Mouse (Mus musculus) erythroblast, embryonic 14.5 days (primary cell): ENCODE measurements around the gene Erp27. TPM values are rescaled to one million over a fixed set of nuclear protein-coding genes. Genes with fewer than 3 reads are reported as not detected.

Experiments used
- H3K27me3 ChIP-seq: 2 replicates; pipeline ENCODE4 v1.6.1; 2012; ENCODE audit warnings: inconsistent platforms; ENCODE audit not compliant: control insufficient read depth
- H3K36me3 ChIP-seq: 2 replicates; pipeline ENCODE4 v1.6.1; 2012; ENCODE audit warnings: mild to moderate bottlenecking, inconsistent platforms; ENCODE audit not compliant: control insufficient read depth
- H3K4me1 ChIP-seq: 2 replicates; pipeline ENCODE4 v1.6.1; 2012; ENCODE audit warnings: inconsistent platforms; ENCODE audit not compliant: control insufficient read depth
- H3K4me3 ChIP-seq: replicated peaks from 2 replicates; pipeline ENCODE3; 2012; ENCODE audit warnings: moderate library complexity, mild to moderate bottlenecking, inconsistent platforms
- H3K9me3 ChIP-seq: 2 replicates; pipeline ENCODE4 v1.6.1; 2012; ENCODE audit warnings: low read length, inconsistent platforms, mixed read lengths; ENCODE audit not compliant: control insufficient read depth
- GATA1 ChIP-seq: IDR thresholded peaks from 2 replicates; pipeline ENCODE4 v1.6.1; 2012; ENCODE audit warnings: low read length, inconsistent platforms, mixed read lengths
- TAL1 ChIP-seq: IDR thresholded peaks from 3 replicates; pipeline ENCODE4 v1.6.1; 2012; ENCODE audit warnings: low read length, inconsistent platforms, mixed read lengths
- polyA plus RNA-seq: library from polyadenylated mRNA; stranded (reverse); fragments of >175 nt; gene quantifications from 2 replicates; pipeline ENCODE4 v1.2.3, GENCODE M21; 2012

Gene Erp27
- polyA plus RNA-seq, 1 experiment, result not detected

- Histone ChIP-seq H3K36me3 (no peaks in the 10 kb centered on the region), H3K4me3 (no peak overlapping the region), H3K4me1 (peaks cover 2% of the 10 kb centered on the region), H3K9me3 (no peaks in the 10 kb centered on the region), H3K27me3 (no peaks in the 10 kb centered on the region)
- no peak for TF ChIP-seq TAL1
- TF ChIP-seq GATA1, result no peak
Observed at GRCm38 (mm10) chr6:136931246-136931645, 9.3 kb upstream of the Erp27 start.

GRCm38 (mm10) chr6:136930677-136931076 is 8.7 kb upstream of the Erp27 start:
- Histone ChIP-seq H3K27me3 (no peaks in the 10 kb centered on the region), H3K36me3 (no peaks in the 10 kb centered on the region), H3K9me3 (no peaks in the 10 kb centered on the region), H3K4me1 (peaks cover 2% of the 10 kb centered on the region), H3K4me3 (no peak overlapping the region)
- TF ChIP-seq GATA1 (no peak), TAL1 (no peak)

GRCm38 (mm10) chr6:136927626-136928025 is 5.6 kb upstream of the Erp27 start:
- H3K4me1 ChIP-seq, result peaks cover 2% of the 10 kb centered on the region
- H3K4me3 ChIP-seq, result no peak overlapping the region
- TF ChIP-seq TAL1 (no peak), GATA1 (no peak)
- no peaks in the 10 kb centered on the region for H3K27me3 ChIP-seq
- no peaks in the 10 kb centered on the region for H3K9me3 ChIP-seq
- H3K36me3 ChIP-seq, result no peaks in the 10 kb centered on the region

GRCm38 (mm10) chr6:136925049-136925448 is 3.1 kb upstream of the Erp27 start:
- no peak overlapping the region for H3K4me3 ChIP-seq
- no peaks in the 10 kb centered on the region; the same call in 1 of the 2 replicates for H3K4me1 ChIP-seq
- H3K36me3 ChIP-seq, result no peaks in the 10 kb centered on the region
- TF ChIP-seq TAL1 (no peak), GATA1 (no peak)
- H3K27me3 ChIP-seq, result no peaks in the 10 kb centered on the region
- no peaks in the 10 kb centered on the region for H3K9me3 ChIP-seq

GRCm38 (mm10) chr6:136923532-136923931 is 1.6 kb upstream of the Erp27 start, which contains the start of gene Pde6h:
Gene Pde6h, plus strand, starts transcription at chr6:136923832.
- no peaks in the 10 kb centered on the region for H3K9me3 ChIP-seq
- TF ChIP-seq GATA1, result no peak
- no peak for TF ChIP-seq TAL1
- no peak within 1 kb of the TSS for H3K4me3 ChIP-seq
- H3K36me3 ChIP-seq, result no peaks in the 10 kb centered on the region
- no peaks in the 10 kb centered on the region for H3K4me1 ChIP-seq
- no peaks in the 10 kb centered on the region for H3K27me3 ChIP-seq

GRCm38 (mm10) chr6:136922871-136923270 is 891 bp upstream of the Erp27 start:
- H3K4me1 ChIP-seq, result no peaks in the 10 kb centered on the region
- no peaks in the 10 kb centered on the region for H3K9me3 ChIP-seq
- H3K4me3 ChIP-seq, result no peak overlapping the region
- no peaks in the 10 kb centered on the region for H3K36me3 ChIP-seq
- TF ChIP-seq GATA1 (no peak), TAL1 (no peak)
- H3K27me3 ChIP-seq, result no peaks in the 10 kb centered on the region

GRCm38 (mm10) chr6:136921601-136922000 is 379 bp downstream of the Erp27 start:
- Histone ChIP-seq H3K36me3 (no peaks in the 10 kb centered on the region), H3K9me3 (no peaks in the 10 kb centered on the region), H3K4me3 (no peak overlapping the region), H3K4me1 (no peaks in the 10 kb centered on the region), H3K27me3 (no peaks in the 10 kb centered on the region)
- TF ChIP-seq GATA1 (no peak), TAL1 (no peak)

GRCm38 (mm10) chr6:136920320-136921257 is 1.4 kb downstream of the Erp27 start:
- Histone ChIP-seq H3K4me1 (no peaks in the 10 kb centered on the region), H3K4me3 (no peak overlapping the region), H3K36me3 (no peaks in the 10 kb centered on the region), H3K27me3 (no peaks in the 10 kb centered on the region), H3K9me3 (no peaks in the 10 kb centered on the region)
- TF ChIP-seq TAL1 (no peak), GATA1 (no peak)

GRCm38 (mm10) chr6:136917885-136918284 is 4.1 kb downstream of the Erp27 start:
- H3K36me3 ChIP-seq, result no peaks in the 10 kb centered on the region
- no peaks in the 10 kb centered on the region for H3K27me3 ChIP-seq
- H3K9me3 ChIP-seq, result no peaks in the 10 kb centered on the region
- no peak overlapping the region for H3K4me3 ChIP-seq
- H3K4me1 ChIP-seq, result no peaks in the 10 kb centered on the region
- TF ChIP-seq TAL1 (no peak), GATA1 (no peak)
